Mouse (Mus musculus) fat pad, adult 2 months (tissue): ENCODE measurements around the gene Myl4.
A peak's percentile ranks its signal among the peaks of the same experiment; 100 is the strongest.
"Not testable (repeated sequence)": the region's sequence is repeated elsewhere in the genome, so short reads cannot be mapped to it uniquely, and the experiment has no call there.

Source experiments
- DNase-seq: peaks from one replicate; pipeline ENCODE4 v3.0.0-alpha.2; 2011; ENCODE audit warnings: low read depth, low spot score; ENCODE audit errors: extremely low read depth

Myl4 gene

DNA sequence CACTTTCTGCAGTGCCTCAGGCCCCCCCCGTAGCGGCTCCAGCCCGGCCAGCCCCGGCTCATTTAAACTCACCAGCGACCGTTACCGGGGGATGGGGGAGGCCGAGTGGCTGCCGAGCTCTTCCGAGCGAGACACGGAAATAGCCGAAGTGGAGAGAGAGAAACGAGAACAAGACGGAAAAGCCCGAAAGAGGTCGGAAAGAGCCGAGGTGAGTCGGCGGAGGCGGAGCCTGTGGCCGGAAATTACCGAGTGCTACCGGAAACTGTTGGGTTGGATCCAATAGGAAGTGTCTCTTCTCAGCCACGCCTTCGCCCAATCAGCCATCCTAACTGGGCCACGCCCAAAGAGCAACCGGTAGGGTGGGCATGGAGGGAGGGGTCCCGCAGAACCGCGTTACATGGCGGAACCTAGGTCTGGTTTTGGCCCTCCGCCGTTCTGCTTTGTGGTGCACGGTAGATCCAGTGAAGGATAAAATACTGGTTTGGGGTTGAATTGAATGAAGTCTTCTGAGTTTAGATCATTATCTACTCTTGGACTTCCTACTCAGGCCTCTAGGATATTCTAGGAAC, at the start of gene Myl4, which contains the start of gene Cdc27:
TSS of gene Myl4 (plus strand) at position 258 of the 569 bp plus-strand sequence.
TSS of gene Cdc27 (minus strand) at position 215 of the 569 bp plus-strand sequence.
- peak; percentile 71 for DNase-seq

DNA sequence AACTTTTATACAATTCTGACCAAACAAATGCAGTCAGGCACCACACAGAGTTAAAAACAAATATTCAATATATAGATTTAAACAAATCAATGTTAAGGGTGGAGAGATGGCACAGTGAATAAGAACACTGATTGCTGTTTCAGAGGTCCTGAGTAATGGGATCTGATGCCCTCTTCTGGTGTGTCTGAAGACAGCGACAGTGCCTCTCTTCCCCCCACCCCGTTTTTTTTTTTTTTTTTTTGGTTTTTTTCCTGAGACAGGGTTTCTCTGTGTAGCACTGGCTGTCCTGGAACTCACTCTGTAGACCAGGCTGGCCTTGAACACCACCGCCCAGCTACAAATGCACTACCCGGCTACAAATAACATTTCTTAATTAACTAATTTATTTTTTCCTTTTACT, 42.0 kb upstream of the Myl4 start:
- no peak for DNase-seq

DNA sequence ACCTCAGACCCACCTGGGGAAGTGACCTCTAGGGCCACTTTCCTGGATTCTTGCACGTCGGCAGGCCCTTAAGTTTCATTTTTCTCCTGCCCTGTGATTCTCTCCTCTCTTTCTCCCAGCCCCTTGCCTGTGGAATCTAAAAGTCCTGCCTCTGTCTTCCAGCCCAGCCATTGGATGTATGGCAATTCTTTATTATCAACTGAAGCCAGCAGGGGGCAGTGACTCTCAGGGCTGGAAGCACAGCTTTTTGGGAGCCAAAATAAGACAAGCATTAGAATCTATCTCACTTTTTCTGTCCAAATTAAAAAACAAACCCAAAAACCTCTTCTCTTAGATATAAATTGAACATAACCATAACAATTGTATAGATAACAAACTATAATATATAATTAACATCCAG, 39.9 kb upstream of the Myl4 start:
- no peak for DNase-seq

DNA sequence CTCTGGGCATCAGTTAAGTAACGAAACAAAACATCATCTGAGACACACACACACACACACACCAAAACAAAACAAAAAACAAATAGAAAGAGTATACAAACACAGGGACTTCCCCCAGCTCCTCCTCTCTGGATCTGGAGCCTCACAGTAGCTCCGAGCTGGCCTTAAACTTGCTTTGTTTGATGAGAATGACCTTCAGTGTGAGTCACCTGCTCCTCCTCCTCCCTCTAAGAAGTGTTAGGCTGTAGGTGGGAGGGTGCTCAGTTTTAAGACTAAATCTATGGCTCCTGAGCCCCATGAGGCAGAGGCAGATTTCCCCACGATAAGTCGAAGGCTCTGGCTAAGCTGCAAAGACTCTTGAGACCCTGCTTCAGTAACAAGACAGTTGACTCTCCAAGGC, 38.0 kb upstream of the Myl4 start:
- DNase-seq = no peak

DNA sequence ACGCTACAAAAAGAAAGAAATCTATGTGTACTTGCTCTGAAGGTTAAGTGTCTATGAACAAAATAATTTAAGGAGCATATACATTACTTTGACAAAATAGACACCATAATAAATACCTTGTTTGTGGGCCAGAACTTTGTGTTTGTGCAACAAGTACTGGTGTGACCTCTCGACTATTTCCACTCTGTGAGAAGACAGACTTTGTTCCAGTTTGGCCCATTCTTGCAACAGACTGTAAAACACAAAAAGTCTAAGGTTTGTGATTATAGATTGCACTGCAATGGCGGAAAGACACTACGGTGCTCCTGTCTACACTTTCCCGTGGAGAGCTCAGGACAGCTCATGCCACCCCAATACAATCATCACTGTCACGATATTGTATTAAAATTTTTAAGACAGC, 24.5 kb upstream of the Myl4 start:
- DNase-seq = no peak

DNA sequence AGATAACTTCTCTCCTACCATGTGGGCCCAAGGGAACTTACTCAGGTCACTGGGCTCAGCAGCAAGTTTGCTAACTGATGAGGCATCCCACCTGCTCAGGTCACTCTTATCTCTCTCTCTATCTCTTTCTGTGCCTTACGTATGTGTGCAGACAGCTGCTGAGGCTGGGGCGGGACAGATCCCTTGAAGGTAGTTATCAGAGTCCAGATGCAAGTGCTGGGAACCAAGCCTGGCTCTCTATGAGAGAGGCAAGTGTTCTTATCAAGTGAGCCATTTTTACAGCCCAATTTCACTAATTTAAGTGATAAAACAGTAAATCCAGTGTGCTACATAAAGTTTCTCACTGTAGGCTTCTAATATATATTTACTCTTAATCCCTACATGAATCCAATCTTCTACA, 13.6 kb upstream of the Myl4 start:
- DNase-seq = no peak

DNA sequence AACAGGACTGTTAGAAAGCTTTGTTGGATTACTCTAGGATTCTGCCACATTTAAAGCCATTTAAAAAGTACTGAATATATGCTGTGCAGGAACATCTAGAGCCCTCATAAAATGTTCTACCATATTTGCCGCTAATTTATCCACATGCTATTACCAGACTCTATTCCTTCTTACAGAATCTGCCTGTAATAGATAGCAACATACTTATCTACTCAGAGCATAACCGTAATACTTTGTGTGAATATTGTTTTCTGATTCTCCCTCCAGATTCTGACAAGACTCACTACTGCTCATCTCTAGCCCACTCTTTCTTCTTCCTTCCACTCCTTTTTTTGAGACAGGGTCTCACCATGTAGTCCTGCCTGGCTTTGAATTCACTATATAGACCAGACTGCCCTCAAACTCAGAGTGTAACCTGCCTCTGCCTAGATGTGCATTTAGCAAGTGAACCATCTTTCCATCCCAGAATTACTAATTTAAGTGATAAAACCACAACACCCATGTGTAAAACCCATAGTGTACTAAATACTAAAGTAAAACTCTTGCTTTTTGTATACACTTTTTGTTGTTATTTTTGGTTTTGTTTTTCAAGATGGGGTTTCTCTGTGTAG, 12.4 kb upstream of the Myl4 start:
- DNase-seq = no peak

DNA sequence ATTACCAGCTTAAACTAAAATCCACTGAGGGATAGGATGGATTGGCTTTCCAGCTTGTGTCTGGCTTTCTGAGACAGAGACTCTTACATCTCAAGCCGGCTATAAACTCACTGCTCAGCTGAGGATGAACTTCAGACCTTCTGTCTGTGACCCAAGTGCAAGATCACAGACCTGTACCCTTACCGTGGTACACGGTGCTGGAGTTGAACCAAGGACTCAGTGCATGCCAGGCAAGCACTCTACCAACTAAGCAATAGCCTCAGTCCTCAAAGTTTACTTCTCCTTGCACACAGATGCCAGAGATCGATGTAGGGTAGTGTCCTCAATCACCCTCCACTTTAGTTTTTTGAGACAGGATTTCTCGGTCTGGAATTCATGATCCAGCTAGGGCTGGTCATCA, 10.7 kb upstream of the Myl4 start:
- DNase-seq = no peak

DNA sequence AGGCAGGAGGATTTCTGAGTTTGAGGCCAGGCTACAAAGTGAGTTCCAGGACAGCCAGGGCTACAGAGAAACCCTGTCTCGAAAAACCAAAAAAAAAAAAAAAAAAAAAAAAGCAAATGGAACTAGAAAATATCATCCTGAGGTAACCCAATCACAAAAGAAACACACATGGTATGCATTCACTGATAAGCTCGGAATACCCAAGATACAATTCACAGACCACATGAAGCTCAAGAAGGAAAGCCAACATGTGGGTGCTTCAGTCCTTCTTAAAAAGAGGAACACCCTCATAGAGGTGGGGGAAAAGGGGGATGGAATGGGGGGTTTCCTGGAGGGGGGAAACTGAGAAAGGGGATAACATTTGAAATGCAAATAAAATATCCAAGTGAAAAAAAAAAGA, 7.1 kb upstream of the Myl4 start:
- not testable (repeated sequence) for DNase-seq

DNA sequence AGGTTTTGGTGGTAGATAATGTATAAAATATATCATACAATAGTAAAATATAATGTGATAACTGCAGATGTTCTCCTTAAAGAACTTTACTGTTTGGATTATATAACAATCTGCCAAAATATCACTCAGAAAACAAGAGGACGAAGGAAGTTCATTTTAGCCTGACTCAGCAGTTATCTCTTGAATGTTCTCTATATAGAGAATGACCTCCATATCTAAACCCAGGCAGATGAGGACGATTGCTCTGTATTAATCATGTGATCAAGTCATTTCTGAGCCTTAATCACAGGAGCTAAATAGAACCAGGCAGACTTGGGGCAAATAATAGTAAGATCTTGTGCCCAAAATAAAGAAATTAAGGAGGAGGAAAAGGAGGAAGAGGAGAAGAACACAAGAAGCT, 6.0 kb upstream of the Myl4 start:
- DNase-seq = no peak

DNA sequence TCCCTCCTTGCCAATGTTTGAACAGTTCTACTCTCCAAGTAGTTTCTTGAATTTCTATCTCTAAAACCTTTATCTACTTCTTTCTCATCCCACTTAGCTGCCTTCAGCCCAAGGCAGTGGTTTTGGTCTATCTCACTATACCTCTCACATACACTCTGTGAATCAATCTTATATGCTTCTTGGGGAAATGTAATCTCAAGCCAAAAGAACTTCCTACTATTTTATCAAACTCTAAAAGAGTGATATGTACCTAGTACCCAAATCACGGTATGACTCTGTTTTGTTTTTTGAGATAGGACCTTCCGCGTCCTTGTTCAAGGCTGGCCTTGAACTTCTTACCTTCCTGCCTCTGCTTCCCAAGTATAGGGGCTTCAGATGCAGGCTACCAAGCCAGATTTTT, 3.0 kb upstream of the Myl4 start:
- DNase-seq = no peak

DNA sequence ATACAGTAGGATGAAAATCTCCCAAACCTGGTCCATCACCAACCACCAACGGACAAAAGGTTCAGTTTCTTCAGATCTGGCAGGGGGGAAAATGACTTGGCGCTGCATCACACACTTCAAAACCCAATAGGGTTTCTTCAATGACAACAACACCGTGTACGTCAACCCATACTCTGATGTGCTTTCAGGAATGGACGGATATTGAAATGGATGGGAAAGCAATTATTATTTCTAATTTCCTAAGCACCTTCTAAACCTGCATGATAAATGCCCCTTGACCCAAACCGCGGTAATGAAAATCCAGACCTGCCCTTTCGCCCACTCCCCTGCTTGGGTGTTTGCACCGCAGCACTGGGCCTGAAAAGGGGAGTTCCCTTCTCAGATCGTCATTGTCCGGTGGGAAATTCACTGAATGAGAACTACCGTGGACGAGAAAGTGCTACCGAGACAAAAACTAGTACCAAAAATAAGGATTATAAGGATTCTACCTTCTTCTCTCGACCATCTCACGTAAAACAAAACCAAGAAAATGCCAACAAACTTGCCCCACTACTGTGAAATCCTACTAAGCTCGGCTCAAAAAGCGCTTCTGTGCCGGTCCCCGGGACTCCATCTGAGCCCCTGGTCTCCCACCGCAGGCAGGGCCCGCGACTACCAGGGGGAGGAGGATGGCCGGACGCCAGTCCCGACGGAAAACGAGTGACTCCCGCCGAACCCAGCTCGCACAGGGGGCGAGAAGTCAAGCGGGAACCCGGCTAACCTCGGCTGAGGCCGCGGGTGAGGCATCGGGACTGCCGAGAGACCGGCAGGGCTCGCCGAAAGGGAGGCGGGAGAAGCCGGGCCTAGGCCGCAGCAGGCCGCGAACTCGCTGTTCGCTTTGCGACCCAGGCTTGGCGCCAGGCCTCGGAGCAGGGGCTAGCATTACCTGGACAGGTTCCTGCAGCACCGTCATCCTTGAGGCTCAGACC, 741 bp upstream of the Myl4 start:
- no peak for DNase-seq

DNA sequence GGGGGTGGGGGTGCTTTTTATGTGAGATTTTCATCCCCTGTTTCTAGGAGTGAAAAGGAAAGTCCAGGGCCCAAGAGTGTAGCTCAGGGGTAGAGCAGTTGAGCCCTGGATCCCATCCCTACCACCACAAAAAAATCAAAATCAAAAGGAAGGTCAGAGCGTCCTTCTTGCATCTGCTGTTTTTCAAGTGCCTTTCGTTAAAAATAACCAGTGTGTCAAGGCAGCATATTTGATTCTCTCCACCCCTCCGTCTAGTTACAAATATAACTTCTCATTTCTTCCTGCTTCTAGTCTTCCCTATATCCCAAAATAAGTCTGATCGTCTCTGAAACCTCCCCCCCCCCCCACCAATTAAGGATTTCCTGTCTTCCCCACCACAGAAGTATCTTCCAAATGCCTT, 7.6 kb downstream of the Myl4 start:
- no peak for DNase-seq

DNA sequence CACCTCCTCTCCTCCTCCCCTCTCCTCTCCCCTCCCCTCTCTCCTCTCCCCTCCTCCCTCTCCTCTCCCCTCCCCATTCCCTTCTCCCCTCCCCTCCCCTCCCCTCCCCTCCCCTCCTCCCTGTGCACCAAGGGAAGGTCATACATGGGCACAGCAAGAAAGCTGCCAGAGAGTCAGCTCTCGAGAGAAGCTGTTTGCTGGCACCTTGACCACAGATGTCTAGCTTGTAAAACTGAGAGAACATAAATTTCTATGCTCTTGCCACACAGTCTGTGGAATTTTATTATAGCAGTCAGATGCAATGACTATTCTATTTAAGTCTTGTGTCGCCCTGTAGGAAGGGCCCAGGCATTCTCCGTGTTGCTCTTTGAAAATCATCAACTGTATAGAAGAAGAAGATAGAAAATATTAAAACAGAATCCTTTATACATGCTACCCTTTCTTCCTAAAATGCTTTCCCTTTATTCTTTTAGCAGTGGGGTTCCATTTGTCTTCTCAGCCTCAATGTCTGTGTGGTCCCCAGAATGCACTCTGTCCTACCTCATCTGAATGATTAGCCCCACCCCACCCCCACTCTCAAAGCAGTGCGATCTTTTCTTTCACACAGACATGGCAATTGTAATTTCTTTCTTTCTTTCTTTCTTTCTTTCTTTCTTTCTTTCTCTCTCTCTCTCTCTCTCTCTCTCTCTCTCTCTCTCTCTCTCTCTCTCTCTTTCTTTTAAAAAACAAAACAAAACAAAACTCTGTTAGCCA, 8.4 kb downstream of the Myl4 start:
- DNase-seq = no peak

DNA sequence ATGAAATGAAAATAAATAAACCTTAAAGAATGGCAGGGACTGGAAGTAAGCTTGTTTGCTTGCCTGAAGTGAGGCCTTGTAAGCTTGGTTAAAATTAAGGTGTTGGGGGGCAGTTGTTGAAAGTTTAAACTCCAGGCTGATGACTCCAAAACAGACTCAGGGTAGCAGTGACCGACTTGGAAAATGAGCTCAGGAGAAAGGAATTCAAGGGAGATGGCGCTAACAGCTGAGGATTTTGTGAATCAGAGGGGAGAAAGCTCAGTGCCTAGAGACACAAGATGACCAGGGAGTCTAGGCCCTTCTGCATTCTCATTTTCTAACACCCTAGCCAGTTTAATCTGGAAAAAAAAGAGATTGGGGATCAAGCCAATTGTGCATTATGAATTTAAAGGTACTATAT, 10.5 kb downstream of the Myl4 start:
- no peak for DNase-seq

DNA sequence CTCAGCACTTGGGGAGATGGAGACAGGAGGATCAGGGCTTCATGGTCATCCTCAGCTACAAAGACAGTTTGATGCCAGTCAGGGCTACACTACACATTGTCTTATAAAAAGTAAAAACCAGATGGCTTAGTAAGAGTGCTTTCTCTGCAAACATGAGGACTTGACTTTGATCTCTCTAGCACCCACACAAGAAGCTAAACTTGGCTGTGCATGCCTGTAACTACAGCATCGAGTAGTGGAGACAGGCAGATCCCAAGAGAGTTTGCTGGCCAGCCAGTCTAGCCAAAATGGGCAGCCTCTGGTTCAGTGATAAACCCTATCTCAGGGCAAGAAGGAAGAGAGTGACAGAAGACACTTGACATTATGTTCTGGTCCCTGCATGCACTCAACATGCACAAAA, 13.0 kb downstream of the Myl4 start:
- DNase-seq = no peak

DNA sequence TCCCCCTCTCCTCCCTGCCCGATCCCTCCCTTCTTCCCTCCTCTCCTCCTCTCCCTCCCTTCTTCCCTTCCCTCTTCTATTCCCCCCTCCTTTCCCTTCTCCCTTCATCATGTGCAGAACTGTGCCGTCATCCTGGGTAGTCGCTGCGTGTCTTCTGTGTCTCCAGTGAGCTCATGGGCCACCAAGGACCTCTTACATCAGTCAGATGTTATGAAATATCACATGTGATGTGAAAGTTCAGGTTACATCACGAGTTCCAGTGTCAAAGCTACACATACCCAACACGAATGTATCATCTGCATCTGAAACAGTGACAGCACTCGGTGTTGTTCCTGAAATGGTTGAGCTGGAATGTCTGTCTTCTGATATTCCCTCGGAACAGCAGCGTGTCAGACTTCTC, 14.7 kb downstream of the Myl4 start:
- DNase-seq = no peak

DNA sequence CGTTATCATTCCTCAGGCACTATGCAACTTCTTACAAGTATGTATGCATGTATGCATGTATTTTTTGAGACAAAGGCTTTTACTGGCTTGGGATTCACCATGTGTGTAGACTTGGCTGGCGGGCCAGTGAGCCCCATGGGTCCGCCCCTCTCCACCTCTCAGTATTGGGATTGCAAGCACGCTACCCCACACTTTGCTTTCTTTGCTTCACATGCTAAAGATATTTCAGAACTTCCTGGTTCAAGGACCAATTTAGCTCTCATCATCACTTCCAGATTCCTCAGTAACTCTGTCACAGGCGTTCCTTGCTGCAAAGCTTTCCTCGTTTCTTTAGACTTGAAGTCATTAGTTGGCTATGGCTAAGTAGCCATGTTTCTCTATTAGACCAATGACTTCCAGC, 15.6 kb downstream of the Myl4 start:
- DNase-seq = no peak

DNA sequence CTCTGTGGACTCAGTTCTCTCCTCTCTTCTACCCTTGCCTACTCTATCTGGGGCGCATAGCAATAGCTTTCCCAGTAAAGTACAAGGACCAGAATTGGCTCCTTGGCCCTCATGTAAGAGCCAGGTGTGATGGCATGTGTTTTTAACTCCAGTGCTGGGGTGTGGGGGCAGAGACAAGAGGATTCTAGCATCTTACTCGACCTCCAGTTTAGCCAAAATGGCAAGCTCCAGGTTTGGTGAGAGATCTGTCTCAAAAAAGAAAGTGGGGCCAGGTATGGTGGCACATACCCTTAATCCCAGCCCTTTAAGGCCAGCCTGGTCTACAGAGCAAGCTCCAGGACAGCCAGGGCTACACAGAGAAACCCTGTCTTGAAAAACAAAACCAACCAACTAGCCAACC, 16.3 kb downstream of the Myl4 start:
- no peak for DNase-seq

DNA sequence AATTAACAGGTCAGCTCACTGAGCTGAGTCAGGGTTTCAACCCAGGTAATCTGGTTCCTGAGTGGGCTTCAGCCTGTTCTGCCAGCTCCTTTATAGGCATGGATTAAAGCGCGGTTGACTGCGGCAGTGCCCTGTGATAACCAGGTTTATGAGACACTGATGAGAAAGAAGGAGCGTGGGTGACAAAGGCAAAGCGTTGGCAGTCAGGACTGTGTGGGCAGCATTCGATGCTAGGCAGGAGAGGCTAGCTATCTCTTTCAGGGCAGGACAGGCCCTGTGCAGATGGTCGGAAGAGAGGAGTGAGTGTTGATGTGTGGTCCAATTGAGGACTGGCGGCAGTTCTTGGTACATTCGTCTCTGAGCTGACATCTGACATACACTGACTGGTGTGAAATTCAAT, 17.3 kb downstream of the Myl4 start:
- DNase-seq = no peak

DNA sequence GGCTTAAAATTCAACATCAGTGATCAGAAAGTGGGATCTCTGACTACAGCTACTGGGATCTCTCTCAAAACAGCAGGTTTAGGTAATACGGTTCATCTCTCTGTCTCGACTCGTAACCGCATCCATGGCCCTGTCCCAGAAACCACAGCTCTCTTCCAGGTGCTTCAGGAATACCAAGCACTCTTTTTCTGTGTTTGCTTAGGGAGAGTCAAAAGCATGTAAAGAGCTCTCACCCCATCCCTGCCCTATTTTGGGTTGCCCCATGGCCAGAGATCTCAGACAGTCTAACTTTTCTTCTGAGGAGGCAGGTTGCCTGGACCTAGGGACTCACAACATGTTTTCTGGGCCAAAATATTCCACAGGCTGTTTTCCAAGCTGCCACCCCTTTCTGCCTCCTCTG, 17.9 kb downstream of the Myl4 start:
- no peak for DNase-seq
